Mouse (Mus musculus): ENCODE data around the gene Wipi2.

DNA sequence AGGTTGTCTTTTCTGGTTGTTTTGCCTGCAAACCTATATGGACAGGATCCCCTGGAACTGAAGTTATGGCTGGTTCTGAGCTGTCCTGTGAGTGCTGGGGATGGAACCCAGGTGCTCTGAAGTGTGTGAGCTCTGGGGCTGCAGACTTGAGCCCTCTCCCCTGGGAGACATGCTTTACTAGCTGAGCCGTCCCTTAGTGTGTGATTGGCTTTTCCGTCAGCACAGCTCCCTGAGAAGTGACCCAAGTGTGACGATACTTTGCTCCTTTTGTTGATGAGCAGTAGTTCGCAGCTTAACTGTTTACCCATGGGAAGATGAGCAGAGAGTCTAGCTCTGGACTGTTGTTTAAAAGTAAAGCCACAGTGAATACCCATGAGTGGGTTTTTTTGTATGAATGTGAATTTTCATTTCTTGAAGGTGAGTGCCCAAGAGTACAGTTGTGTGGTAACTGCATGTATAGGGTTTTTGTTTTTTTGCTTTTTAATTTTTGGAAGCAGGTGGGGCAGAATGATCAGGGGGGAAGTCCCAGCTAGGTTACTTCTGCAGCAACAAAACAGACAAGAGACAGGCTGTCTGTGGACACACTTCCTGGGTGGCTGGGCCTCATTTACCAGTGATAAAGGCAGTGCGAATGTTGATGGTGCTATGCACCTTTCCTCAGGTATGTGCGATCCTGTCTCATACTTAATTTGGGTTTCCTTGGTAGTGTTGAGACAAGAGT lies 14.0 kb downstream of the Wipi2 start:
- no peak for TF ChIP-seq POLR2A (IDR thresholded peaks at IDR 0.05; ENCODE audit: control insufficient read depth, low read depth, low read length)
- TF ChIP-seq CTCF (IDR thresholded peaks at IDR 0.05; ENCODE audit: control insufficient read depth, insufficient read depth, insufficient replicate concordance, low read depth, low read length), result no peak
